Mouse (Mus musculus): ENCODE measurements around the gene Setd1b. TPM values are rescaled to one million over a fixed set of nuclear protein-coding genes. Genes with fewer than 3 reads are reported as not detected.

The Setd1b gene
- 7.0 TPM for polyA plus RNA-seq (2017; shearing (Covaris generic))

GRCm38 (mm10) chr5:123142161-123143157, at the start of gene Setd1b:
TSS of gene Setd1b (plus strand) at chr5:123142193.

DNA sequence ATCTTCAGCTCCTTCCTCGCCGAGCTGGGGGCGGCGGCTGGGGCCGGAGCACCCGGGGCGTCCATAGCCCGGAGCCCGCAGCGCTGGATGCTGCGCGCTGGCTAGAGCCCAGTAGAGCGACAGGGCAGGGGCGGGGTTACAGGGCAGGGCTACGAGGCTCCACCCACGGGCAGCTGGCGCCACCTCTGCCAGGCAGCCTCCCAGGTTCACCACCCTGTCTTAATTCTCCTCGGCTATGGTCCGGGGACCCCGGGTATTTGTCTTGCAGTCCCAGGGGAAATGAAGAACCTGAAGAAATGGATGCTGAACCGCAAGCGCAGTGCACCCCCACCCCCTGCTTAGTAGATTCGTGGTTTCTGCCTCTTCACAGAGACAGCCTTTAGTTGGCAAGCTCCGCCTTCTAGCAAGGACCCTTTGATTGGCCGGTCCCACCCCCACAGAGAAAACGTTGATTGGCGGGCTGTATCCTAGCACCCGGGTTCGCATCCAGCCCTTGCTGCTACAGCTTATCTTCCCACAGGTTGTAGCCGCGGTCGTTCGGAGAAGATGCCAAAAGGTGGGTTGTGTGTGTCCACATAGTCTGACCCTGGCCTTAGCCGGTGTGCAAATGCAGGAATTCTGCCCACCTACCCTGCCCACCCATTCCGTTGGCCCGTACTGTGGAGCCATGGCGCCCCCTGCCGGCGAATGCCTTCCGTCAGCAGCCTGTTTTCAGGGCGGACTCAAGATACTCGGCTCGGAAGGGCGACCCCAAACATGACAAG, 9.5 kb upstream of the Setd1b start, which contains the start of gene Rhof:
Gene Rhof, minus strand, starts transcription at position 385 of the 764 bp plus-strand sequence.

DNA sequence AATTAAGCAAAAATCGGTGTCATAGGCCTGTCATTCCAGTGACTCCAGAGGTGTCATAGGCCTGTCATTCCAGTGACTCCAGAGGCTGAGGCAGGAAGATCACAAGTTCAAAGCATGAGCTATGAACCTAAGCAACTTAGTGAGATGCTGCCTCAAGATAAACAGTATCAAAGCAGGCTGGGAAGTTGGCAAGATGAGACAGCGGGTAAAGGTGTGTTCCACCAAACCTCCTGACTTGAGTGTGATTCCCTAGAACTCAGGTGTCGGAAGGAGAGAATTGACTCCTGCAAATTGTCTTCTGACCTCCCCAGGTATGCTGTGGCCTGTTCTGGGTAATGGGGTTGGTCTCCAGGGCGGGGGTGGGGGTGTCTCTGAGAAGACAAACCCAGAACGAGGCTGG, 27.3 kb downstream of the Setd1b start, which contains the start of gene Psmd9:
Gene Psmd9, plus strand, starts transcription at position 130 of the 400 bp plus-strand sequence.

GRCm38 (mm10) chr5:123182651-123183050, 40.7 kb downstream of the Setd1b start, which contains the start of gene Hpd:
TSS of gene Hpd (minus strand) at chr5:123182727.

Other genes with a start within 250 kb of the Setd1b start
- gene Kdm2b, start 152.4 kb upstream of the Setd1b start, polyA plus RNA-seq (2017; shearing (Covaris generic)), result 118 TPM
- 543 TPM for gene Orai1, start 127.1 kb upstream of the Setd1b start, polyA plus RNA-seq (2017; shearing (Covaris generic))
- gene Morn3, start 95.2 kb upstream of the Setd1b start, polyA plus RNA-seq (2017; shearing (Covaris generic)), result 2.4 TPM
- gene Tmem120b, start 73.8 kb upstream of the Setd1b start, polyA plus RNA-seq (2017; shearing (Covaris generic)), result 0.68 TPM
- 111 TPM for gene Rhof, start 9.5 kb upstream of the Setd1b start, polyA plus RNA-seq (2017; shearing (Covaris generic))
- gene Psmd9, start 27.2 kb downstream of the Setd1b start, polyA plus RNA-seq (2017; shearing (Covaris generic)), result 37.3 TPM
- gene Hpd, start 40.5 kb downstream of the Setd1b start, polyA plus RNA-seq (2017; shearing (Covaris generic)), result not detected
- gene Wdr66, start 109.9 kb downstream of the Setd1b start, polyA plus RNA-seq (2017; shearing (Covaris generic)), result 0.44 TPM
- gene Bcl7a, start 201.6 kb downstream of the Setd1b start, polyA plus RNA-seq (2017; shearing (Covaris generic)), result 4.1 TPM

Measured in effector memory CD4-positive, alpha-beta T cell, adult 7 months (primary cell).